Mouse (Mus musculus) forelimb bud, embryonic 11.5 days (tissue): ENCODE results near the gene Igf2bp2.

Source experiments
- DNase-seq: peaks from one replicate; pipeline ENCODE4 v3.0.0-alpha.2; 2012; ENCODE audit warnings: low read depth, low spot score

Igf2bp2 gene

DNA sequence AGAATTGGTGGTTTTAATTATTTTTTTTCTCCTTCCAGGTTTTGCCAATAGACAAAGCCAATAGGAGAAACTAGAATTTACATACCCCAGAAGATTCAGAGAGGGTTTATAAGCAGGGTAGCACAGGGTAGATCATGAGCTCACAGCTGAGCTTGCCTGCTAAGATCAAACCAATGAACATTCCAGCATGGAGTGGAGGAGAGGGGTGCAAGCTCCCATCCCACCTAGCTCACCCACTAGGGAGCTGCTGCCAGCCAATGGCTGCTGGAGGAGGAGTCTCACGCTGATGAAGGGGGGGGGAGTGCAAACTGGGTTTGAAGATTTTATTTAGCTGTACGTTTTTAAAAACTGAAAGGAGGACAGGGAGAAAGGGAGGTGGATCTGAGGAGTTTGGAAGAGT is 14.0 kb downstream of the Igf2bp2 start:
- DNase-seq = no peak

DNA sequence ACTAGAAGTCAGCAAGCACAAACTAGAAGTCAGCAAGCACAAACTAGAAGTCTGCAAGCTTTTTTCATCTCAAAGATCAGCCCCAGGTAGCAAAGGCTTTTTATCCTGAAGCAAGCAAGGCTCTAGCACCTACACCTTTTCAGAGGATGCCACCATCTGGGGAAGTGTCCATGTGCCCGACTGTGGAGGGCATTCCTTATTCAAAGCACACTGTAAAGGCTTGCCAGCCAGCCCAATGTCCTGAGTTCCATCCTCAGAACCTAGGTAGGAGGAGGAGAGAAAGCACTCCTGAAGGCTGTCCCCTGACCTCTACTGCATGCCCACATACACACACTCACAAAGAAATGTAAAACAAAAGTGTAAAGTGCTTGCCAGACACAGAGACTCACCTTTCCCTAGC is 16.0 kb downstream of the Igf2bp2 start:
- no peak for DNase-seq

DNA sequence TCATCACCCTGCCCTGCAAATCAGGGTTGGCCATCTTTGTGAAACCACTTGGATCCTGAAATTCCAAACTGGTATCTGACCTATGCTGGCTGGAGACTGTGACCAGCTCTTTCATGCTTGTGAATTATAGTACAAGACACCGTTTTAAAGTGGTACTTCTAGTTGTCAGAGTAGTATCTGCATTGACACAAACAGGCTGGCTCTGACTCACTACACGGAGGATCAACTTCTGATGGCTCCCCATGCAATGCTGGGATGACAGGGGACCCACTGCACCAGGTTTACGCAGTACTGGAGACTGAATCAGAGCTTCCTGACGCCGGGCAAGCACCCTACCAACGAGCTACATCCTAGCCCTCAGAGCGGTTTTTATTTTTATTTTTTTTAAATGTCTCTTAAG is 17.0 kb downstream of the Igf2bp2 start:
- no peak for DNase-seq

DNA sequence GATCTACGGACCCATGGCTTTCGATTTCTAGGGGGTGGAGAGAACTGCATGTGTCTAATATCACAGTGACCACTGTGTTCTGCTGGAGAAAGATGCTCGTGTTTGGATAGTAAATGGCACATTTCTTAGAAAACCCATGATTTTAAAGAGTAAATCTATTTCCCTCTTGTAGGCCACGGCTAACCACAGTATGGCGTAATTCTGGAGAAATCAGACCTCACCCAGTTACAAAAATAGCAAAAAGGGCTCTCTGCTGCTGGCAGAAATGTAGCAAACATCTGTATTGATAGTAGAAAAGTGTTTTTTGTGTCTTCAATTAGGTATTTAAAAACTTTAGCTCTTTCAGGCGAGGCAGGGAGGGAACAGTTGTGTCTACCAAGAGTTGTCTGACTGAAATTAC is 18.6 kb downstream of the Igf2bp2 start:
- DNase-seq = no peak

DNA sequence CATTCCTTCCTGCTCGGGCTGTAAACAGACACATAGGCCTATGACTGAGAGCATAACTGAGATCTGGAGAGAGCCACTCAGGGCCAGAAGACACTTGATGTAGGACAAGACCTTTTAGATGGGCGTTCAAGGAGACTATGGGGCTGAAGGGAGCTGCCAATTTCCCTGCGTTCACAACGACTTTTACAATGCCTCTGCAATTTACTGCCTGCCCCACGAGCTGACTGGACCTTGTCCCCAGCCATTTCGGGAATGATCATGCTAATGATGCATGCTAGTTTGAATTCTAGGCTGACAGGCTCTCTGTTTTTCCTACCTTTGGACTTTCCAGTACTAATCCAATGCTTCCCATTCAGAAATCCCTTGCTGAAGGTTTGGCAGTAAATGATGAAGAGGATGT is 22.2 kb downstream of the Igf2bp2 start:
- DNase-seq = no peak

DNA sequence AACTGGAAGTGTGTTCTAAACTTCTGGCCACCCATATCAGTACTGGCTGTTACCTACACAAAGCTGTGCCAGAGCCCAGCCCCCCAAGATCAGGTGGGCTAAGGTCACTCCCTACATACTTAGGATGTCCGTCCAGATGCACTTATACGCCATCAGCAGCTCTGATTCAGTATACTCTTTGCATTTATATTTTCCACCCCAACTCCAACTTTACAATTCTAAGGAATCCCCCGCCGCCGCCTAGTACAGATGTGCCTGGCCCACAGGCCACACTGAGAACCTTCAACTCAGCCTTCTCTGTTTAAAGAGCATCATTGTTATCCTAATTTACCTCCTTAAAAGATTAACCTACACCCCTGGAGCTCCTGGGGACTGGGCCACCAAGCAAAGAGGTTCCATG is 23.3 kb downstream of the Igf2bp2 start:
- DNase-seq = no peak

DNA sequence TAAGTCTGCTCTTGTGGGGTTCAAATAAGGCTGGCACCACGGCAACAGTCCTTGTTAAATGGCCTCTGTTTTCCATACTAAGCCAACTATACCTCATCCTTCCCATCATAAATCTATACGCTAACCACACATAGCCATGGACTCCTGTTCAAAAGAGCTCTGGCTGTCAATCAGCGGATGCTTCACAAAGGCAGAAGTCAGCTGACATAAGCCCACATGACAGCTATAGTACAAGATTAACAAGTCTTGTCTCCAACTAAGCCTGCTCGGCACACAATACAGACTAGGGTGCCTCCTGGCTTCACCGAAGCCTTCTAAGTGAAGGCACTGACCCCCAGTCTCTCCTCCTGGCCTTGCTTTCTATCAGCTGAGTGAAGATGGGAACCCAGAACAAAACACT is 26.9 kb downstream of the Igf2bp2 start:
- DNase-seq = no peak

DNA sequence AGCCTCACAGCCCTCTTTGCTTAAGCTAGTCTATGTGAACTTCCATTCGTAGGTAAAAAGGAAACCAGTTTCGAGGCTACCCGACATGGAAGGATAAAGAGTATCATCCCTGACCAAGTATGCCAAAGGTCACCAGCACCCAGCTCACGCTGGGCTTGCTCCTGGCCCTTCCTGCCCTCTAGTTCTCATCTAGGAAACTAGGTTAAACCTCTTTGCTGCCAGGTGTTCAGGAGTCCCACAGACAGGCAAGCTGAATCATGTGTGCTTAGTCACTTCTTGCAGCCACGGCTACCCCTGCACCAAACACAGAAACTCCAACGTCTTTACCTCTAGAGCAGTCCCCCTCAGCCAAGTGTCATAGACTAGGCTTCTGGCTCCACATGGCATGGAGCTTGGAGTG is 31.8 kb downstream of the Igf2bp2 start:
- DNase-seq = no peak

DNA sequence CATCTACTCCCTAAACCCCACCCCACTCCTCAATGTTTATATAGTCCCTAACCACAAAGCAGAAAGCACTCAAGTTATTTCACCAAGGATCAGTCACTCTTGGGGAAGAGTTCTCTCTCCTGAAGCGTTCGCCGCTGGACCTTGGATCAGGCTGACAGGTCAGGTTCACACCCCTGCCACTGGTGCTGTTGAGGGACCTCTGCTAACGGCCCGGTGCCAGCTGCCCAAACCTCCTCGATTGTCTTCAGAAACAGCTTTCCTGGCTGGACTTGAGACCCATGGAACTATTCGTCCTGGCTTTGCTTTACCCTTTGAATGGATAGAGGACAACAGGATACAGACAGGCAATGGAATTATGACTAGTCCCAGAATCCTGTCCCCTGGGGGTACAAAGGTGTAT is 33.6 kb downstream of the Igf2bp2 start:
- DNase-seq = no peak

DNA sequence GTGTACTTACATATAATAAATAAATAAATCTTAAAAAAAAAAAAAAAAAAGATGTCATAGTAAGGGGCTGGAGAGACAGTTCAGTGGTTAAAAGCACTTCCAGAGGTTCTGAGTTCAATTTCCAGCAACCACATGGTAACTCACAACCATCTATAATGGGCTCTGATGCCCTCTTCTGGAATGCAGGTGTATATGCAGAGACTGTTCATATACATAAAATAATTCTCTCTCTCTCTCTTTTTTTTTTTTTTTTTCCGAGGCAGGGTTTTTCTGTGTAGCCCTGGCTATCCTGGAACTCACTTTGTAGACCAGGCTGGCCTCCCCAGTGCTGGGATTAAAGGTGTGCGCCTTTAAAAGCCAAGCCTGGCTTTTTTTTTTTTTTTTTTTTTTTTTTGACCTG is 34.5 kb downstream of the Igf2bp2 start:
- DNase-seq = no peak

DNA sequence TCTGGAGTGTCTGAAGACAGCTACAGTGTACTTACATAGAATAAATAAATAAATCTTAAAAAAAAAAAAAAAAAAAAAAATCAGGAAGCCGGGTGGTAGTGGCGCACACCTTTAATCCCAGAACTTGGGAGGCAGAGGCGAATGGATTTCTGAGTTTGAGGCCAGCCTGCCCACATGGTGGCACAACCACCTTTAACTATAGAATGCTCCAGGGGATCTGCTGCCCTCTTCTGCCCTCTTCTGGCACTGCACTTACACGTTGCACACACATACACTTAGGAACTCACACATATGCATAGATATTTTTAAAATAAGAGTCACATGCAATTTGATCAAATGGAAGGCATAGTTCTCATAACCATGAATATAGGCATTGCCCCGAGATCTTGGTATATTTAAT is 35.3 kb downstream of the Igf2bp2 start:
- DNase-seq = no peak

DNA sequence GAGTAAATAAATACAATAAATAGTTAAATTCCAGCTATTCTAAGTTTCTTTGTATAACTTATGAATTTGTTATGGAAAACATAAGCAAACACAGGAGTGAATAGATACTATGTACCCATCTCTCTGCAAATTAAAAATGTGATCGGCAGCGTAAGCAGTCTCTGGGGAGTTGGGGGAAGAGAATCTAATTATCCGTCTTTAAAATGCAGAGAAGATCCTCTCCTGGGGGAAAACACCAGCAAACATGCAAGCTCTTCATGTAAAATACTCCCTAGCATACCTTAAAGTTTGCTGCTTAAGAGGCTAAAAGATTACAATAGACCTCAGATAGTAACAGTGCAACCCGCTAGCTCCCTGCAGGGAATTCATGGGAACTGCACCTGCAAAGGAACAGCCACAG is 36.2 kb downstream of the Igf2bp2 start:
- no peak for DNase-seq

DNA sequence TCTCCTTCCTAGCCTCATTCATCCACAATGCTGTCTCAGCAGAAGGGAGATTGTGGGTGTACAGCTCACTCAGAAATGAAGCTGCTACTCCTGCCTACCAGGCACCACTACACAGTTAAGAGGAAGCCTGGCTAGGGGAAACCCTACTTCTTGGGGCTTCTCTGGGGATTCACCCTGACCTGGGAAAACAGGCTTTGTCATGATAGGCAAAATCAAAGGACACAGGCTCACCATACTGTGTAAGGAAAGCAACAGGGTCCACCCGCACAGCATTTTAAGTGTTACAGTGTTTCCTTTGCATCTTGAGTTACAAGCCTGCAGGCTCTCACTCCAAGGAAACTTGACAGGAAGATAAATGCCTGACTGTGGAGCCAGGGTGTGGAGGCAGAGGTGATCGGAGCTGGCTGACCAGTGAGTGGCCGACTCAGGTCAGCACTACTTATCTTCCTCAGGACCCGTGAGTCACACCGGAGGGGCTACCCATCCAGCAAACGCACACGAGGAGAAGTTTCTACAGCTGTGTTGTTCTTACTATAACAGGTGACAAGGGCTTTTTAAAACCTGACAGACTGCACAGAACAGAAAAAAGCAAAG is 38.7 kb downstream of the Igf2bp2 start:
- DNase-seq = no peak

DNA sequence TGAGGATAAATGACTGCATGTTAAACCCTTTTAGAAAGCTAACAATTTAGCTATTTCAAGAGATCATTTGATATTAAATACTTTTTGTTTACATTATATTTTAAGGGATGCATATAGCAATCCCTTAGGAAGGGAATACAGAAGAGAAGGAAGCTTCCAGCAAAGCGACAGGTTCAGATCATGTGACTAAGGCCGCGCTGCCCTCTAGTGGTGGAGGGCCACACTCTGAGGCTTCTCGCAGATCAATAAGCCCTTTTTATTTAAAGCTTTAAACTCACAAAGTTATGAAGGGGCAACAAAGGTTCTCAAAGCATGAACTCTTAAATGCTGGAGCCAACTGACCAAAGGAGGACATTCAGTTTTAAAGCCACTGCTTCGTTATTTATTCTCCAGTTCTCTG is 39.4 kb downstream of the Igf2bp2 start:
- DNase-seq = peak; percentile 33

DNA sequence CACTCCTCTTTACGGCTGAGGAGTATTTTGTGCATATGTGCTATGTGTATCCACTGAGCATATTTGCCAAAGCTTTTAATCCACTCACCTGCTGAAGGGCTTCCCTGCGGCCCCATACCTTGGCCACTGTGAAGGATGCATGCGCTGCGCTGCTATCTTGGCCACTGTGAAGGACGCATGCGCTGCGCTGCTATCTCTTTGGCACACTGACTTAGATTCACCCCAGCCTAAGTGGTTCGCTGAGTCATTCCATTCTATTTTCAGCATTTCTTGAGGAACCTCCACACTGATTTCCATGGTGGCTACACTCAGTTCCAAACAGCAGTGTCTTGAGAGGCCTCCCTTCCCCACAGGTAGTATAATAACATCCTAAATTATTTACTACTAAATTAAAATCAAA is 42.0 kb downstream of the Igf2bp2 start:
- no peak for DNase-seq

DNA sequence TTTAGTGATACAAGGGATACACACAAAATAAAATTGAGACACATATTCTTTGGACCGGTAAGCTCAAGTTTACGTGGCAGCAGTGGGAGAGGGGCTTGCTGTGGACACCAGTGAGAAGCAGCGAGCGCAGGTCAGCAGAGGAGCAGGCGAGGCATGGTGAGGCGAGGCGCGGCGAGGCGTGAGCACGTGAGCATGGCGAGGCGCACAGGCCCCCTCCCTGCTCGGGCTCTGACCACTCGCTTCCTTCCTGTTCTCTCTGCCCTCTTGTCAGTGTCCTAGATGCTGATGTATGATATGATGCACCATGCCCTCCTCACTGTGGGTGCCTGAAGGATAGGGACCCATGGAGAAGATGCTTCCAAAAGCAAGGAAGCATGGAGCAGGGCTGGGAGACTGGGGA is 43.6 kb downstream of the Igf2bp2 start:
- no peak for DNase-seq

DNA sequence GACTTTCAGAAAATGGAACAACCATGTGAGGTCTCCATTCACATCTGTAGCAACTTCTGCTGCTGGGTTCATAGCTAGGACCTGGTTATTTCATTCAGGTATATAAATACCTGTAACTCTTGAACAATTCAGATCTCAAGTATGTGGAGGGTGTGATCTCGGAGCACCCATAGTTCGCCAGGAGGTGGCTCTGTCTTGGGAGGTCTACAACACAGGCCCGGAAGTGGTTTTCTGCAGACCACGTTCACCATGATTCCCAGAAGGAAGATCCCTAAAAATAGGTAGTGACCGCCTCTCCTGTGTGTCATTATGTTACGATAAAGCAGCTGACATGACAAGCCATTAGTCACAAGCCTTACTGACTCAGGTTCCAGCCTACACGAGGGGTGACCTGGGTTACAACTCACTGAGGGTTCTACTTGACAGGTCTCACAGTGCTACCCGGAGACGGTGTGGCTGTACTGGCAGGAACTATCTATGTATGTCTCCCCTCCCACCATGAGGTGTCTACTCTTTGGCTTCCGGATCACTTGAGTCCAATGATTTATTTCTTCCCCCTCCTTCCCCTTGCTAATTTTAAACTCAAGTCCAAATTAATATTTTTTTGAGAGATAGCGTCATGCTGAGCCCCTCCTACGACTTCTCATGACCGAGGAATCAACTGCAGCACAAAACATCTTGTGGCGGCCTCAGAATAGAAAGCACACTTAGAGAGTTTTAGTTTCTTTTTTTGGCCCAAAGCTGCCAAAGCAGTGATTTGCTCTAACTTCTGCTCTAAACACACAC is 44.2 kb downstream of the Igf2bp2 start:
- no peak for DNase-seq

DNA sequence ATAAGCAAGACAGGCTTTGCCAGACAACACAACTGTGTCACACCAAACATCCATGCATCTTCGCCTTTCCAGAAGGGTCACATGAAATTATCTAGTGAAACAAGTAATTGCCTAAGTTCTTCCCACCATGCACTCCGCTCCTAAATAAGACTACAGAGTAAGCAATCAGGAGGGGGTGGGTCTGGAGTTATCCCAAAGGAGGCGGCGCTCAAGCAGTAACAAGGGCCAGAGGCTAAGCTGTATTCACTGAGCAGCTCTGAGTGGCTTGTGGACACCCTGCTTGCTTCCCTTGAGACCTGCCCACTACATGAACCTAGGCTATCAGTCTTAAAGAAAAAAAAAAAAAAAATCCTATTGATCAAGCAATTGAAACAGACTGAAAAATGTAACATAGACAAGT is 44.9 kb downstream of the Igf2bp2 start:
- DNase-seq = no peak

DNA sequence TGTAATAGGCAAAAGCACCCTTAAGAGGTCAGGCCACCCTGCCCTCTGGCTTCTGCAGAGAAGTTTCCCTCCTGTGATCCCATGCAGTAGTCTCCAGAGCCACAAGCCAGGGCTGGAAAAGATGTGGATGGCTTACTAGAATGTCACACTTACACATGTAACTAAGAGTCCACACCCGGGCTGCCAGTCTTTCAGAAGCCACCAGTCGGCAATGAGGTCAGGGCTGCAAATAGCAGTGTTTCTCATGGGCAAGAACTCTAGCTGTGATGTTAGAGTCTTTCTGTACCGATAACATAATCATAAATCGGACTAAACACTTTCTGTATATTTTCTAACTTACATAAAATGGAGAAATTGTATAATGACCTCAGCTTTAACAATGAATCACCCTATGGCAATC is 46.4 kb downstream of the Igf2bp2 start:
- DNase-seq = no peak

DNA sequence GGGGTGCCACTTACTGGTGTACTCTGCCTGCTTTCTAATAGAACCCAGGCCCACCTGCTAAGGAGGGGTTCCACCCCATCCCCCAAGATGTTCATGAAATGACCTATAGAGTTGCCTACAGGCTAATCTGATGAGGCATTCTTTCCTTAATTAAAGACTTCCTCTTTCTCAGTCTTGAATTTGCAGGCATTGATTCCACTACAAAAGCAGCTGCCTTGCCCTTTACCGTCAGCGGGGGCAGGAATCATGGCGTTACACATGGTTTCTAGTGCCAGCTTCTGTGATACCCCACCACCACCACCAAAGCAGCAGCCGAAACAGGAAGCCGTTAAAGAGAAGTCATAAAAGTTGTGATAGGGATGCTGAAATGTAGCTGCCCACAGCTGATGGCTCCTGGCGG is 47.0 kb downstream of the Igf2bp2 start:
- no peak for DNase-seq

DNA sequence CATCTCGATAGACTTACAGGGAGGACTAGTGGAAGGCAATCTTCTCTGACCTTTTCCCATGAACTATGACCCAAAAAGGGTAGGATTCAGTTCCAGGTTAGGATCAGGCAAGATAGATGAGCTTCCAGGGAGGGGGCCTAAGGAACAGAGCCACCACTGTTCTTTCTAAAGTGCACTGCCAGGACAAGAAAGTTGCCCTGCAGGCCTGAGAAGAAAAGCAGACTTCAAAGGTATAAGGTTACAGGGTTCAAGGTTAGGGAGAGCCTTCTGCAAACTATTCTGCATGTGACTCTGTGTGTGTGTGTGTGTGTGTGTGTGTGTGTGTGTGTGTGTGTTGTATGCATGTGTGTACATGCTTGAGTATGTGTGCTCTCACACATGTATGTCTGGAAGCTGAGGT is 53.1 kb downstream of the Igf2bp2 start:
- no peak for DNase-seq

DNA sequence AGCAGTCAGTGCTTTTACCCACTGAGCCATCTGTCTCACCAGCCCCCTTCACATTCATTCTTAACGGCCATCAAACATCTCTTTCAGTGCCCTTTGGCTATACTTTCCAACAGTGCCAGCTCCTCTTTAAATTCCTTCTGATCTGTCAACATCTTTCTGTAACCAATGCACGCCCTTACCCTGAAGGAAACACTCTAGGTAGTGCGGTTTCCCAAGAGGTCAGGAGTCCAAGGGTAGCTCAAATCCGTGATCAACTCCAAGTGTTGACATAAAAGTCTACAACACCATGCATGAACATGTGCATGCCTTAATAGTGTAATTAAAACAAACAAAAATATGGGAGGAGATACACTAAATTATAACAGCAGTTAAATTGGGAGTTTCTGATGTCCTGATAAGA is 53.9 kb downstream of the Igf2bp2 start:
- DNase-seq = no peak

DNA sequence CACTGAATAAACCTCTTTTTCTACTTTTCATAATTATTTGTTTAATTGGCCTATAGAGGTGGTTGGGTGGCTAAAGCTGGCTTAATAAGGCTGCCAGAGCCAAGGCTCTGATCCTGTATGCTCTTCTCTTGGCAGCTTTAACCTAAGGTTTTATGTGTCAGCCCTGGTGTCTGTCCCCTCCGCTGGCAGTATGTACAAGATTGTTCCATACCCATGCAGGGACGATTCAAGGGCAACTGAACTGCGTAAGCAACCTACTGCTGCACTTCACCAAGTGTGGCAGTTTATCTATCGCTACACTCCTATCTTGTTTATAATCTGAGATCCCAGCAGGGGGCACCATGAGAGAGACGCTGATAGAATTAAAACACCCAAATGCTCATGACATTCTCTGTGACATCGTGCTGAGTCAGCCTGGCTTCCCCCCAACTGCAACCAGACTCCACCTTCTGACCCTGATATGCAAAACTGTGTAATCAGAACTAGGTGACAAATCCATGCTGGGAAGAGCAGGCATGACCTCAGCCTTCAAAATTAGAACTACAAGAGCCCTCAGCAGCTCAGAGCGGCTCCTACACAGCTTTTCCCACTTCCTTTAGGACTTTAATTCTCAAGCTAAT is 55.1 kb downstream of the Igf2bp2 start:
- DNase-seq = no peak
